Mouse (Mus musculus) gastrocnemius, adult 2 months (tissue): ENCODE data around the gene Tmem211. TPM values are rescaled to one million over a fixed set of nuclear protein-coding genes. Genes with fewer than 3 reads are reported as not detected.

Source experiments
- DNase-seq: peaks from one replicate; pipeline ENCODE4 v3.0.0; 2022
- H3K27ac ChIP-seq: fragments of 200-600 bp; 2 replicates; pipeline ENCODE4 v1.8.1; 2022; ENCODE audit warnings: mild to moderate bottlenecking
- H3K4me3 ChIP-seq: fragments of 200-600 bp; 2 replicates; pipeline ENCODE4 v1.8.1; 2022; ENCODE audit warnings: mild to moderate bottlenecking, moderate library complexity
- CTCF ChIP-seq: fragments of 200-600 bp; IDR thresholded peaks from 2 replicates; pipeline ENCODE4 v1.8.1; 2022; ENCODE audit warnings: antibody characterized with exemption, mild to moderate bottlenecking, moderate library complexity
- intact Hi-C: fragments of 180-260 bp; cut with DNase I; formaldehyde crosslinking; loops from one replicate; pipeline ENCODE4 v1.15.1; 2025
- total RNA-seq, 2 experiments: library from RNA; stranded (reverse); gene quantifications; 2 replicates each; pipeline ENCODE4 v1.2.3; 2021

Gene Tmem211
- total RNA-seq, 2 experiments from 2014 or later = not detected

DNA sequence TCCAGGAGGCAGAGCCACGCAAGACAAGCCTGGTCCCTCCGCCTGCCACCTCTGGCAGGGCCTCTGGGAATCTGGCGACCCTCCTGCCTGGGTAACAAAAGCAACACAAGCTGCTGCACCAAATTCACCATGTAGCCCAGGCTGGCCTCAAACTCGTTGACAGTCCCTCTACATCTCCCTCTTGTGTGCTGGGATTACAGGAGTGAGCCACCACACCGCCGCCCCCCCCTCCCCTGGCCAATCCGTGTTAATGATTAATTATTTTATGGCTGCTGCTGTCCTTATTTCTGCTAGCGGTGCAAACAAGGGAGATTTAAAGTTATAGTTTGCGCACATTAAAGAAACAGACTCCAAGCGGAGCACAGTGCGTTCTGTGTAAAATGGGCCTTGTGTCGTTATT, 9.6 kb upstream of the Tmem211 start:
- peak overlapping the region; percentile 73 for H3K27ac ChIP-seq

DNA sequence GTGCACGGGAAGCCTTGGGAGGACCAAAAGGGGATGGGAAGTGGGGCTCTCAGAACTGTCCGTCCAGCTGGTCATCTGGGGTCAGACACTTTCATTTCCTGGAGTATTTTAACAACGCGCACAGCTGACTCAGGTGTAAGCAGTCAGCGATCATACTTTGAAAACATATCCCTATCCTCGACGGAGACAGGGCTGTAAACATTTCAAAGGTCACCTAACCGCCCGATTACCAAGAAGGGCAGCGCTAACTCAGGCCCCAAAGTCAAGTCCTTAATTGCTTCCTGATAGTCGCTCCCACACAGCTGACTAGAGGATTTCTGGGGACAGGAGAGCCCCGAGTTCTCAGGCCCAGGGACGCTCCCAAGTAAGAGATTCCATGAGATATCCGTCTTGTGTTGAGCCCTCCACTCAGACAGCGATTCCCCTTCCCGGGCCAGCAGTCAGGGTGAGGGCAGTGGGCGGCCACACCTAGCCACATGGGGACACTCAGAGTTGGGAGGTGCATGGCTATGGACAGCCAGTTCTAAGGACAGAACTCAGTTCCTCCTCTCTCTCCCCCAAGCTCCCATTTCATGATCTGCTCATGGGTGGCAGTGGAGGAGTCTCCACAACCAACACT, 8.0 kb upstream of the Tmem211 start:
- peak overlapping the region; percentile 91 for H3K4me3 ChIP-seq
- H3K27ac ChIP-seq = peak overlapping the region; percentile 88
- intact Hi-C loops = no loop called here
- TF ChIP-seq CTCF = no peak
- DNase-seq = peak; percentile 58

More for the DNA sequence above, 9.6 kb upstream of the Tmem211 start:
- TF ChIP-seq CTCF = no peak
- DNase-seq = no peak
- H3K4me3 ChIP-seq = peak overlapping the region; percentile 29
- intact Hi-C loops = no loop called here

DNA sequence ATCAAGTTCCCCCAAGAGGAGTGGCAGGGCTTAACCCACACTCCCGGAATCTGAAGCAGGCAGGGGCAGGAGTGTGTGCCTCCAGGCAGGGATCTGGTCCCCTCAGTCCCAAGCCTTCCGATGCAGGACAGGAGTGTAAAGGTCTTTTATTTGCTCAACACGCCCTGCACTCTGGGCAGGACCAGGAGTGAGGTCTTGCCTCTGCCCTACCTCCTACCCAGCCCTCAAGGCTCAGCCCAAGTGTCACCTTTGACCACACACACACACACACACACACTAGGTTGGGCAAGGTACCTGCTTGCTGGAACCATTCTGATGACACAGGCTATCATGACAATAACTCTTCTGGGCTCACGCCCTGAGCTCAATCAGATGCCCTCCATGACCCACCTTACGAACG, 7.3 kb upstream of the Tmem211 start:
- no peak for TF ChIP-seq CTCF
- DNase-seq = no peak
- H3K4me3 ChIP-seq = peak overlapping the region; percentile 91
- intact Hi-C loops = no loop called here
- peak overlapping the region; percentile 88 for H3K27ac ChIP-seq

GRCm38 (mm10) chr5:113219876-113220275, 6.8 kb upstream of the Tmem211 start:
- DNase-seq = no peak
- H3K27ac ChIP-seq = peak overlapping the region; percentile 88
- no peak for TF ChIP-seq CTCF
- peak overlapping the region; percentile 91 for H3K4me3 ChIP-seq
- intact Hi-C loops = no loop called here

- Histone ChIP-seq H3K27ac (peak overlapping the region; percentile 88), H3K4me3 (peak overlapping the region; percentile 91)
- DNase-seq = no peak
- no peak for TF ChIP-seq CTCF
- intact Hi-C loops = loop anchor here (1.0 kb wide), 1 partner anchor 40 kb away; no protein-coding TSS in a partner anchor
These were observed 6.1 kb upstream of the Tmem211 start for GRCm38 (mm10) chr5:113220383-113221146.

DNA sequence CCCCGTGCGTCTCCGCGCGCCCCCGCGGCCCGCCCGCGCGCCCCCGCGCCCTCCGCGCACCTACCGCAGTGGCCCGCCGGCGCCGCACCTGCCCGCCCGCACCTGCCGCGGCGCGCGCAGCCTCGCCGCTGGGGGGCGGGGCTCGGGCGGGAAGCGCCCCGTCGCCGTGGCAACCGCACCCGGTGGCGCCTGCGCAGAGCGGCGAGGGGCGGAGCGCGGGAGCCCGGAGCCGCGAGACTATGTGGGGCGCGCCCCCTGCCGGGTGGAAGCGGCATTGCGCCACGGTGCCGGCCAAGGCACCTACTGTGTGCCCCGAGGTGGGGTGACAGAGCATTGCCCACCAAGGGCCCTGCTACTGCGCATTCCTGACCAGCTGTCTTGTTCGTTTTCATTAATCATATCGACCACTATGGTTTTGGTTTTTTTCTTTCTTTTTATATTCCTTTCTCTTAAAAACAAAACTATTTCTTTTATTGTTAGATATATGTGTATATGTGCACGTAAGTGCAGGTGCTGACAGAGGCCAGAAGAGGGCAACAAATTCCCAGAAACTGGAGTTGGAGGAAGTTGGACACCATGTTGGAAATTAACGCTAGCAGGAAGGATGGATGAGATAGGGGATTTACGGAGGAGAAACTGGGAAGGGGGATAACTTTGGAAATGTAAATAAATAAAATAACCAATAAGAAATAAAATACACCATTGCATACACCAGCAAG, 5.4 kb upstream of the Tmem211 start, which contains the start of gene 2900026A02Rik:
Gene 2900026A02Rik, minus strand, starts transcription at position 90 of the 719 bp plus-strand sequence.
- intact Hi-C loops = loop anchor here (1.0 kb wide), 1 partner anchor 41 kb away; no protein-coding TSS in a partner anchor
- DNase-seq = peak; percentile 89
- peak; percentile 96 for TF ChIP-seq CTCF
- Histone ChIP-seq H3K27ac (peak within 1 kb of the TSS; percentile 88), H3K4me3 (peak within 1 kb of the TSS; percentile 91)

DNA sequence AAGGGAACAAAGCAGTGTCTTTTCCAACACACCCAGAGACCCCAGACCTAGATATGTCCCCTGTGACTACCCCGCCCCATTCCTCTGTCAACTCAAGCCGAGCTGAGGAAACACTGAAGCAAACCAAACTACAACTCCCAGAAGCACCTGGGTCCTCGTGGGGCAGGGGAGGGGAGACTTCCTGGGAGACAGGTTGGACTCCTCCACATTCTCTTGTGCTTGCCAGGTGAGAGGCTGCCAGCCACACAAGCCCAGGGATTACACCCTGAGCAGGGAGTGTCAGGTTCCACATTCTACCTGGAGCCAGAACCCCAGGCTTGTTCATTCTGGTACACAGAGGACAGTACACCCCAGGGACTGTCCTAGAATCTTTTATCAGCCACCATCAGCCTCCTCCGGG, 2.8 kb upstream of the Tmem211 start:
- intact Hi-C loops = no loop called here

DNA sequence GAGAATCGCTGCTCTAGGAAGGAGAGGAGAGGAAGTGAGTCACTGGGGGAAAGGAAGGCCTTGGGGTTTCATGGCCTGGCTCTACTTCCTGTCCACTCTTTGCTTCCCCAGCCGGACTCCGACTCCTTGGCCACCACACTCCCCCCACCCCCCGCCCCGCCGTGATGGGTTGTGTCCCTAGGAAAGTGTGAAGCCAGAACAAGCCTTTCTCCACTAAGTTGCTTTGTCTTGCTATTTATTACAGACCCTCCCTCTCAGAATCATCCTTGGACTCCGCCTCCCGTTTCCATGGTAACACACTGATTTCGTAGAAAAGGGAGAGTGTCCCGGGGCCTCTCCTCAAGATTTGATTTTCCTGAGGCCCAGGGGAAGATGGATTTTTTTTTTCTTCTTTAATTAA, 1.4 kb upstream of the Tmem211 start:
- Histone ChIP-seq H3K4me3 (no peak overlapping the region), H3K27ac (peak overlapping the region; percentile 38; the same call in 1 of the 2 replicates)
- TF ChIP-seq CTCF = no peak
- DNase-seq = no peak
- intact Hi-C loops = no loop called here

More for the DNA sequence above, 2.8 kb upstream of the Tmem211 start:
- DNase-seq = peak; percentile 41
- TF ChIP-seq CTCF = no peak
- Histone ChIP-seq H3K27ac (peak overlapping the region; percentile 38; the same call in 1 of the 2 replicates), H3K4me3 (no peak overlapping the region)

- intact Hi-C loops = loop anchor here (1.0 to 2.0 kb wide), 2 partner anchors 46 to 125 kb away; no protein-coding TSS in a partner anchor
- Histone ChIP-seq H3K4me3 (peak overlapping the region; percentile 45), H3K27ac (peak overlapping the region; percentile 78)
- no peak for TF ChIP-seq CTCF
- DNase-seq = no peak
These were observed 848 bp upstream of the Tmem211 start for GRCm38 (mm10) chr5:113225686-113226435.

DNA sequence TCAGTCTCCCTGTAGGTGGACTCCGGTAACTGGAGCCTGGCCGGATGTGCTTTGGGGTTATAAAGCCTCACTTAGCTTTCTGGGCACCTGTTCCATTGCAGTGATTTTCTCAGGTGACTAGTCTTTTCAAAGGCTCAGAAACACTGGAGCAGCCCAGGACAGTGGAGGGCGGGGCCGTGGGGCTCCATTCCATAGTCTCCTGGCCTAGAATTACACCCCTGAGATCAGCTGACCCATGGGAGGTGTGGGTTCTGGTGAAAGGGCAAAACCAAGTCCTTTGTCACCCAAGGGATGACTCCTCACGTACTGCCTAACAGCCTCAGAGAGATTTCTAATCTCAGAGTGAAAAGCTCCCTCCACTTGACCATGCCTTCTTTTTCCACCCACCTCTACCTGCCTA, 3.5 kb downstream of the Tmem211 start:
- H3K4me3 ChIP-seq = no peak overlapping the region
- no peak for DNase-seq
- TF ChIP-seq CTCF = no peak
- intact Hi-C loops = no loop called here
- no peak overlapping the region for H3K27ac ChIP-seq

DNA sequence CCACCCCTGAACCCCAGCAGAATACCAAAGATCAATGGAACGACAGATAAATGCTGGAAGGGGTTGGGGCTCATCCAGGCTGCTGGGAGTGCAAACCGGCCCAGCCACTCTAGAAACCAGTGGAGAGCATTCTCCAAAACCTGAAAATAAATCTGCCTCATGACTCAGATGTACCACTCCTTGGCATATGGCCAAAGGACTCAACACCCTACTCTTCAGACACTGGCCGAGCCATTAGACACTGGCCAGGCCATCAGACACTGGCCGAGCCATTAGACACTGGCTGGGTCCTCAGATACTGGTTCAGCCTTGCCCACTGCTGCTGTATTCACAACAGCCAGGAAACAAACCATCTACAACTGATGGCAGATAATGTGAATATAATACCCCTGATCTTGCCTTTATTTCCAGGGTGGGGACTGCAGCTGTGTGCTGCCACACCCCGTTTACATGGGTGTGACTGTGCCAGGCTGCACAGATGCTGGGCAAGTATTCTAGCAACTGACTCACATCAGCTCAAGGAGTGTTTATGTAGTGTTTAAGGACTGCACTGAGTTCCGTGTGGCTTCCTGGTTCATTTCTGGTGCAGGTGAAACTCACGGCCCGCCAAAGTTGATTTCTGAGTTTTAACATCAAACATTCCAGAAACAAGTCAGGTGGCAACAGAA, 22.7 kb downstream of the Tmem211 start:
- intact Hi-C loops = no loop called here
- Histone ChIP-seq H3K27ac (no peak overlapping the region), H3K4me3 (no peak overlapping the region)
- TF ChIP-seq CTCF = no peak
- no peak for DNase-seq
